Mouse (Mus musculus): ENCODE data around the gene Rtn4. TPM values are rescaled to one million over a fixed set of nuclear protein-coding genes. Genes with fewer than 3 reads are reported as not detected.

Gene Rtn4
- polyA plus RNA-seq (2017; shearing (Covaris generic)), result 10 to 100 TPM; 36.1 to 47.0 TPM

GRCm38 (mm10) chr11:29692683-29693272 is at the start of gene Rtn4:
Rtn4 (plus strand) TSS chr11:29692947.

Other genes starting within 250 kb of the Rtn4 start
- gene Prorsd1, start 177.9 kb upstream of the Rtn4 start, polyA plus RNA-seq (2017; shearing (Covaris generic)), result 10 to 100 TPM; 42.4 to 46.5 TPM
- gene Mtif2, start 166.5 kb upstream of the Rtn4 start, polyA plus RNA-seq (2017; shearing (Covaris generic)), result 10 to 100 TPM; 43.6 to 52.5 TPM
- gene Clhc1, start 145.0 kb upstream of the Rtn4 start, polyA plus RNA-seq (2017; shearing (Covaris generic)), result 1 to 10 TPM in 1 of 2 experiments, under 1 TPM in 1; 0.69 to 1.1 TPM
- gene Rps27a, start 144.8 kb upstream of the Rtn4 start, polyA plus RNA-seq (2017; shearing (Covaris generic)), result 100 to 1,000 TPM; 398 to 652 TPM
- under 1 TPM; 0.17 to 0.54 TPM for gene 4931440F15Rik, start 132.7 kb downstream of the Rtn4 start, polyA plus RNA-seq (2017; shearing (Covaris generic))

Data from activated CD4-positive, CD25-positive, alpha-beta regulatory T cell (primary cell).